24 mouse cellular contexts compared by ENCODE assay signal in the genomic region with DNA sequence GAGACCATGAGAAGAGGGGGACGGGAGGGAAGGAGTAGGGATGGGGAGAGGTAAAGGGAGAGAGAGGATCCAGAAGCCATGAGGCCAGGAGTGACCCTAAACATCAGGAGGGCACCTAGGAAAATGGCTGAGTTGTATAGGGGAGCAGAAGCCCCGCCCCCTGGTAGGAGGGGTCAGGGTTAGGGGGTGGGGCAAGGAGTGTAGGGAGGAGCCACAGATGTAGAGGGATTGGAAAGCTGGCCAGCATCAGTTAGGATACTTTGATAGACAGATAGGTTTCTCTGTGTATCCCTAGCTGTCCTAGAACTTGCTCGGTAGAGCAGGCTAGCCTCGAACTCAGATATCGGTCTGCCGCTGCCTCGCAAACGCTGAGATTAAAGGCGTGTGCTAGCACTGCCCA. TPM values are rescaled to one million over a fixed set of nuclear protein-coding genes. Genes with fewer than 3 reads are reported as not detected.
DNase-seq lines count a peak whose midpoint lies in the region; ATAC-seq lines count a peak whose summit lies in the region.
"Had no signal": no experiment of that assay in that cellular context is flagged by ENCODE, and none has a peak within 500 bp of the region (broad histone marks: within the 10 kb centered on the region; RNA-seq: fewer than 3 reads in every experiment).

No protein-coding gene starts in this region.

- no peak overlapping the region for H3K4me2 ChIP-seq in intestine, embryonic 14.5 days (ENCODE audit: low read length)
- no peak overlapping the region for H3K4me2 ChIP-seq in intestine, embryonic 16.5 days (ENCODE audit: low read depth, low read length)
- H3K4me2 ChIP-seq: forebrain, embryonic 12.5 days; forebrain, embryonic 15.5 days; heart, embryonic 11.5 days; hindbrain, embryonic 15.5 days; intestine, embryonic 15.5 days had no signal

- intact Hi-C loops in left cerebral cortex, postnatal 4 days (cut with DNase I) = no loop called here

- DNase-seq in heart, adult 11 months = peak; percentile 67
- no peak for DNase-seq in heart, postnatal 4 days
- DNase-seq in intestine, embryonic 14.5 days (ENCODE audit: low spot score) = peak; percentile 38
- DNase-seq in left cerebral cortex, postnatal 4 days = no peak
- DNase-seq in layer of hippocampus, postnatal 14 days (ENCODE audit: low spot score in 2 of 2) = no peak
- DNase-seq: adrenal gland, postnatal 10 days; adrenal gland, postnatal 36 days; B cell, adult 2 months; cerebellum, adult 18-20 months; cerebellum, adult 9-10 months; cerebellum, postnatal 14 days; gastrocnemius, postnatal 10 days; gastrocnemius, postnatal 36 days; heart, adult 2 months; kidney, adult 18-20 months had no signal

- H3K4me1 ChIP-seq in intestine, embryonic 14.5 days (replicated peaks; ENCODE audit: control insufficient read depth, insufficient read depth, low read length) = peaks cover 7% of the 10 kb centered on the region; the same call in 1 of the 2 replicates
- H3K4me1 ChIP-seq in intestine, embryonic 16.5 days (ENCODE audit: control insufficient read depth, insufficient read depth, low read length) = peaks cover 15% of the 10 kb centered on the region

- ATAC-seq in intestine, embryonic 14.5 days (replicated peaks; ENCODE audit: low FRiP score, low TSS enrichment, low read depth) = no peak
- no peak for ATAC-seq in intestine, embryonic 16.5 days
- ATAC-seq in megakaryocyte progenitor cell, adult 5-6 weeks (replicated peaks; ENCODE audit: poor library complexity) = peak; percentile 45; the same call in 1 of the 2 replicates
- ATAC-seq: forebrain, embryonic 15.5 days; intestine, embryonic 15.5 days had no signal

- no peaks in the 10 kb centered on the region for H3K27me3 ChIP-seq in intestine, embryonic 14.5 days (replicated peaks; ENCODE audit: control insufficient read depth, insufficient read depth, low read length)
- no peaks in the 10 kb centered on the region for H3K27me3 ChIP-seq in intestine, embryonic 16.5 days (replicated peaks; ENCODE audit: control insufficient read depth, insufficient read depth, low read length)
- H3K27me3 ChIP-seq: forebrain, embryonic 12.5 days; forebrain, embryonic 15.5 days; hindbrain, embryonic 15.5 days; intestine, embryonic 15.5 days had no signal

- H3K36me3 ChIP-seq in intestine, embryonic 14.5 days (ENCODE audit: control insufficient read depth, insufficient read depth, low read length) = no peaks in the 10 kb centered on the region
- H3K36me3 ChIP-seq in intestine, embryonic 16.5 days (ENCODE audit: control insufficient read depth, insufficient read depth, low read length) = no peaks in the 10 kb centered on the region
- H3K36me3 ChIP-seq: forebrain, embryonic 12.5 days; forebrain, embryonic 15.5 days; G1E; hindbrain, embryonic 10.5 days; hindbrain, embryonic 15.5 days; intestine, embryonic 15.5 days had no signal

- no peak overlapping the region for H3K27ac ChIP-seq in intestine, embryonic 14.5 days (ENCODE audit: low read depth)
- H3K27ac ChIP-seq in intestine, embryonic 16.5 days (ENCODE audit: low read length) = no peak overlapping the region
- H3K27ac ChIP-seq: forebrain, embryonic 12.5 days; forebrain, embryonic 15.5 days; heart, adult 2 months; hindbrain, embryonic 10.5 days; hindbrain, embryonic 15.5 days; intestine, embryonic 15.5 days had no signal

- no peaks in the 10 kb centered on the region for H3K9me3 ChIP-seq in intestine, embryonic 14.5 days (ENCODE audit: control insufficient read depth, low read length)
- no peaks in the 10 kb centered on the region for H3K9me3 ChIP-seq in intestine, embryonic 16.5 days (ENCODE audit: control insufficient read depth, low read length)
- H3K9me3 ChIP-seq: forebrain, embryonic 12.5 days; forebrain, embryonic 15.5 days; hindbrain, embryonic 10.5 days; hindbrain, embryonic 15.5 days; intestine, embryonic 15.5 days had no signal

- no peak overlapping the region for H3K4me3 ChIP-seq in intestine, embryonic 14.5 days (ENCODE audit: low read depth, low read length)
- no peak overlapping the region for H3K4me3 ChIP-seq in intestine, embryonic 16.5 days (ENCODE audit: low read length)
- H3K4me3 ChIP-seq: forebrain, embryonic 12.5 days; forebrain, embryonic 15.5 days; heart, adult 2 months; hindbrain, embryonic 10.5 days; hindbrain, embryonic 15.5 days; intestine, embryonic 15.5 days had no signal

- WGBS in intestine, embryonic 14.5 days = 90% methylated on average over 9 of the region's 9 CpGs
- 90% methylated on average over 9 of the region's 9 CpGs for WGBS in intestine, embryonic 16.5 days

- no peak overlapping the region for H3K9ac ChIP-seq in intestine, embryonic 14.5 days (ENCODE audit: low read length)
- no peak overlapping the region for H3K9ac ChIP-seq in intestine, embryonic 16.5 days (ENCODE audit: low read depth, low read length)
- H3K9ac ChIP-seq: forebrain, embryonic 12.5 days; forebrain, embryonic 15.5 days; hindbrain, embryonic 15.5 days; intestine, embryonic 15.5 days had no signal

RNA-seq across cellular contexts. Expression of gene Afdn, which starts 12.7 kb away (rescaled TPM):
- total RNA-seq in heart, postnatal 4 days (2021) = 100 to 1,000 TPM in 1 of 2 experiments, 10 to 100 TPM in 1; 90.0 to 105 TPM
- 75.1 and 86.2 TPM in 2 replicates for polyA plus RNA-seq in intestine, embryonic 14.5 days (2014; fragmentation: Nextera tagmentation; extraction: Ambion mirVana)
- polyA plus RNA-seq in intestine, embryonic 16.5 days (2015; fragmentation: Nextera tagmentation; extraction: Ambion mirVana) = 29.3 and 39.5 TPM in 2 replicates
- 2.5 and 3.7 TPM in 2 replicates for total RNA-seq in megakaryocyte progenitor cell, adult 5-6 weeks (2015)
- total RNA-seq in megakaryocyte progenitor cell, adult 5-6 weeks (2017) = 2.6 and 5.6 TPM in 2 replicates
- 100 to 1,000 TPM; 182 to 185 TPM for total RNA-seq in left cerebral cortex, postnatal 4 days (2021)
- total RNA-seq in layer of hippocampus, postnatal 14 days (2021) = 100 to 1,000 TPM; 106 to 112 TPM

RNA-seq across cellular contexts. Expression of gene Tcte2, which starts 13.9 kb away (rescaled TPM):
- 1 to 10 TPM; 4.7 to 5.2 TPM for total RNA-seq in heart, postnatal 4 days (2021)
- 3.4 and 5.2 TPM in 2 replicates for polyA plus RNA-seq in intestine, embryonic 14.5 days (2014; fragmentation: Nextera tagmentation; extraction: Ambion mirVana)
- polyA plus RNA-seq in intestine, embryonic 16.5 days (2015; fragmentation: Nextera tagmentation; extraction: Ambion mirVana) = 4.0 and 4.1 TPM in 2 replicates
- 1.0 TPM in 1 of 2 replicates, not detected in the other for total RNA-seq in megakaryocyte progenitor cell, adult 5-6 weeks (2015)
- not detected in 2 replicates for total RNA-seq in megakaryocyte progenitor cell, adult 5-6 weeks (2017)
- 10 to 100 TPM; 24.6 to 30.6 TPM for total RNA-seq in left cerebral cortex, postnatal 4 days (2021)
- total RNA-seq in layer of hippocampus, postnatal 14 days (2021) = 10 to 100 TPM; 15.1 to 17.0 TPM
- polyA plus RNA-seq: G1E had no signal

Comparison
In these comparisons a context has a peak if more than half of its experiments do, and no peak if none do; other contexts are left out.
1. DNase-seq: peak in heart, adult 11 months (single experiment) and intestine, embryonic 14.5 days (single experiment); none in heart, postnatal 4 days (single experiment), left cerebral cortex, postnatal 4 days (single experiment) and layer of hippocampus, postnatal 14 days (0 of 2).
2. RNA of gene Afdn, which starts 12.7 kb away (total RNA-seq): 182 to 185 TPM in left cerebral cortex, postnatal 4 days, 106 to 112 TPM in layer of hippocampus, postnatal 14 days and 90.0 to 105 TPM in heart, postnatal 4 days; 2.5 to 5.6 TPM in megakaryocyte progenitor cell, adult 5-6 weeks; every median in the first group is over 10 times any median in the second.